Mouse (Mus musculus) embryonic facial prominence, embryonic 13.5 days (tissue): ENCODE results near the gene Ntm. TPM values are rescaled to one million over a fixed set of nuclear protein-coding genes. Genes with fewer than 3 reads are reported as not detected.
A peak's percentile ranks its signal among the peaks of the same experiment; 100 is the strongest.

Source experiments
- ATAC-seq: fragments of 200-750 bp; cut with Nextera tagmentation; 2 replicates; pipeline ENCODE4 v1.8.0; 2017; ENCODE audit warnings: low read depth; ENCODE audit not compliant: insufficient number of reproducible peaks, insufficient read depth, low FRiP score, low TSS enrichment
- H3K27ac ChIP-seq: fragments of 300-500 bp; sonication (generic); 2 replicates; pipeline ENCODE4 v1.5.1; 2015; ENCODE audit warnings: moderate library complexity, mild to moderate bottlenecking, inconsistent platforms
- H3K27me3 ChIP-seq: fragments of 300-500 bp; sonication (generic); 2 replicates; pipeline ENCODE4 v1.6.1; 2015; ENCODE audit warnings: mild to moderate bottlenecking, inconsistent platforms
- H3K36me3 ChIP-seq: fragments of 300-500 bp; sonication (generic); 2 replicates; pipeline ENCODE4 v1.6.1; 2015; ENCODE audit warnings: mild to moderate bottlenecking, inconsistent platforms
- H3K4me1 ChIP-seq: fragments of 300-500 bp; sonication (generic); 2 replicates; pipeline ENCODE4 v1.6.1; 2015; ENCODE audit warnings: inconsistent platforms
- H3K4me2 ChIP-seq: fragments of 300-500 bp; sonication (generic); 2 replicates; pipeline ENCODE4 v1.6.1; 2015; ENCODE audit warnings: moderate library complexity, mild to moderate bottlenecking, inconsistent platforms
- H3K4me3 ChIP-seq: fragments of 300-500 bp; sonication (generic); 2 replicates; pipeline ENCODE4 v1.5.1; 2015; ENCODE audit warnings: mild to moderate bottlenecking, inconsistent platforms
- H3K9ac ChIP-seq: fragments of 300-500 bp; sonication (generic); 2 replicates; pipeline ENCODE4 v1.6.1; 2015; ENCODE audit warnings: mild to moderate bottlenecking, inconsistent platforms
- H3K9me3 ChIP-seq: fragments of 300-500 bp; sonication (generic); 2 replicates; pipeline ENCODE4 v1.6.1; 2016; ENCODE audit warnings: inconsistent platforms
- WGBS: fragments of 180-500 bp; shearing (Covaris S2); methylation state at CpG from one replicate; pipeline ENCODE4 v1.1.7; 2015; ENCODE audit warnings: mixed read lengths; 5-methylcytosine and 5-hydroxymethylcytosine counted together
- polyA plus RNA-seq: library from polyadenylated mRNA; unstranded; fragments of >200 nt; fragmentation: Nextera tagmentation; extraction: Ambion mirVana; gene quantifications from 2 replicates; pipeline ENCODE4 v1.2.1, GENCODE M21; 2015

Ntm gene
- polyA plus RNA-seq, 1 experiment from 2014 or later = 16.1 TPM

DNA sequence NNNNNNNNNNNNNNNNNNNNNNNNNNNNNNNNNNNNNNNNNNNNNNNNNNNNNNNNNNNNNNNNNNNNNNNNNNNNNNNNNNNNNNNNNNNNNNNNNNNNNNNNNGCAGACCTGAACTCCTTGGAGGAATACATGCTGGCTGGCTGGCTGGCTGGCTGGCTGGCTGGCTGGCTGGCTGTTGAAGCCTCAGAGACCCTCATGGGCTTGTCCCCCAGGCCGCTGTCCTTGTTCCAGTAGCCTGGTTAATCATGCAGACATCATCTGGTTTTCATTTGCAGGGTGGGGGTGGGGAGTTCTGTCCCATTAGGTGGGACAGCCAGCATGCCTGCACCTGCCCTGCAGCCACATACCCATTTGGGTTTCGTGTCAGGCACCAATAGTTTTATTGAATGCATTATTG lies 129.2 kb downstream of the Ntm start:
- H3K36me3 ChIP-seq = no peaks in the 10 kb centered on the region
- peaks cover 4% of the 10 kb centered on the region for H3K27me3 ChIP-seq
- no peak overlapping the region for H3K9ac ChIP-seq
- no peak overlapping the region for H3K4me3 ChIP-seq
- H3K4me2 ChIP-seq = no peak overlapping the region
- H3K27ac ChIP-seq = no peak overlapping the region
- 15% methylated on average over 2 of the region's 2 CpGs for WGBS
- no peak for ATAC-seq
- peaks cover 9% of the 10 kb centered on the region for H3K4me1 ChIP-seq
- H3K9me3 ChIP-seq = no peaks in the 10 kb centered on the region

GRCm38 (mm10) chr9:29827240-29827660 lies 135.7 kb downstream of the Ntm start:
- no peaks in the 10 kb centered on the region for H3K36me3 ChIP-seq
- no peak overlapping the region for H3K27ac ChIP-seq
- H3K4me1 ChIP-seq = no peaks in the 10 kb centered on the region
- WGBS = 60% methylated on average over 5 of the region's 5 CpGs
- H3K9me3 ChIP-seq = no peaks in the 10 kb centered on the region
- H3K27me3 ChIP-seq = no peaks in the 10 kb centered on the region
- no peak overlapping the region for H3K4me3 ChIP-seq
- no peak overlapping the region for H3K9ac ChIP-seq
- no peak for ATAC-seq
- no peak overlapping the region for H3K4me2 ChIP-seq

DNA sequence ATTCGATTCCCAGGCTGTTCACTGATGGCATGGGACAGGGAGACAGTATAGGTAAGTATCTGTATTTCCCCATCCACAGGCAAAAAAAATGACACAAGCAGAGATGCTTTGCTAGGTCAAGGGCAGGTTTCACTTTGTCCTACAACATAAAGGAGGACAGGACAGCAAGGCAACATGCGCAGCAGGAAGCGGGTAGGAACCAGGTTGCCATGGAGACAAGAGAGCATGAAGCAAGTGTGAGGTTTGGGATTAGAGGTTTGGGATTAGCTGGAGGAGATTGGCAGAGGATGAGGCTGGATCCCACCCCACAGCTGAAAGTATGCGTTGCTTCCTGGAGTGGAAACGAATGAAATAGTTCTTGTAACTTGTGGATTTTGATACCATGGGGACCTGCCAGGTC lies 137.7 kb downstream of the Ntm start:
- H3K27me3 ChIP-seq = no peaks in the 10 kb centered on the region
- H3K9me3 ChIP-seq = no peaks in the 10 kb centered on the region
- no peaks in the 10 kb centered on the region for H3K4me1 ChIP-seq
- no peak overlapping the region for H3K4me2 ChIP-seq
- 86% methylated on average over 5 of the region's 5 CpGs for WGBS
- no peak overlapping the region for H3K9ac ChIP-seq
- H3K27ac ChIP-seq = no peak overlapping the region
- no peaks in the 10 kb centered on the region for H3K36me3 ChIP-seq
- no peak for ATAC-seq
- H3K4me3 ChIP-seq = no peak overlapping the region

GRCm38 (mm10) chr9:29823716-29824115 lies 139.2 kb downstream of the Ntm start:
- no peaks in the 10 kb centered on the region for H3K27me3 ChIP-seq
- no peaks in the 10 kb centered on the region for H3K36me3 ChIP-seq
- H3K27ac ChIP-seq = no peak overlapping the region
- no peaks in the 10 kb centered on the region for H3K4me1 ChIP-seq
- no peak overlapping the region for H3K4me2 ChIP-seq
- no peak overlapping the region for H3K9ac ChIP-seq
- no peaks in the 10 kb centered on the region for H3K9me3 ChIP-seq
- 71% methylated on average over 4 of the region's 4 CpGs for WGBS
- no peak for ATAC-seq
- H3K4me3 ChIP-seq = no peak overlapping the region

DNA sequence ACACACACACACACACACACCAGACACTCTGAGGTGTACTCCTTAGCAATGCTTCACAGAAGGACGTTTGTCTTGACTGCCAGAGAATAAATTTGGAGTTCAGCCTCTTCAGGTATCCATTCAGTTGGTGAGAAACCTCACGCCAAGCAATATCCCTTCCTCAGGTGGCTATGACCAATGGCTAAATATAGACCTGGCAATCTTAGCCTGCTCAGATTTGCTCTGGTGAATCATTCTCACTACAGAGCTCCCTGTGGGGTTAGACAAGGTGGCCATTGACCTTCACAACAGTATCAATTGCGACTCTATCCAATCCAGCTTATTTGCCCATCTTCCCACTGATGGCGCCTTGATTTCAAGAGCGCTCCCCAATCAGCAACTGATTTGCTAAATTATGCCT lies 150.3 kb downstream of the Ntm start:
- no peak overlapping the region for H3K4me3 ChIP-seq
- no peaks in the 10 kb centered on the region for H3K36me3 ChIP-seq
- H3K4me2 ChIP-seq = no peak overlapping the region
- no peaks in the 10 kb centered on the region for H3K4me1 ChIP-seq
- no peaks in the 10 kb centered on the region for H3K27me3 ChIP-seq
- WGBS = 82% methylated on average over 5 of the region's 5 CpGs
- H3K27ac ChIP-seq = no peak overlapping the region
- H3K9me3 ChIP-seq = no peaks in the 10 kb centered on the region
- H3K9ac ChIP-seq = no peak overlapping the region
- ATAC-seq = no peak

DNA sequence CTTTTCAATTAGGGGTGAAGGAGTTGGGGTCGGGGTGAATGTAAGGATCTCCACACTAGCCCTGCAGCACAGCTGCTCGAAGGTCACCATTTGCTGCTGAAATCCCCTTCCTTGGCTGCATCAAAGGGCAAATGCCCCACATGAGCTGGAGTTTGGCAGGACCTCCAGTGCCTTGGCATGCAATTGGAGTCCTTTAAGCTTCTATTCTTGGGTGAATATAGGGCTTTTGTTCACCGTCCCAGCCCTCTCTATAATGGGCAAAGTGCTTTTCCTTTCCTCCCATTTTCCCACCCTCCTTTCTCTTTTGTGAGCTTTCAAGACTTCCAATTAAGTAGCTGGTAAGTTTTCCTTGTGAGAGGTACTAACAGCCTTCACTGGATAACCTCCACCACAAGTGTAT lies 156.2 kb downstream of the Ntm start:
- peaks cover 4% of the 10 kb centered on the region; the same call in 1 of the 2 replicates for H3K27me3 ChIP-seq
- H3K9ac ChIP-seq = no peak overlapping the region
- H3K27ac ChIP-seq = no peak overlapping the region
- H3K4me2 ChIP-seq = no peak overlapping the region
- no peaks in the 10 kb centered on the region for H3K9me3 ChIP-seq
- WGBS = 44% methylated on average over 3 of the region's 3 CpGs
- H3K4me3 ChIP-seq = no peak overlapping the region
- peaks cover 16% of the 10 kb centered on the region for H3K4me1 ChIP-seq
- no peaks in the 10 kb centered on the region for H3K36me3 ChIP-seq
- no peak for ATAC-seq

DNA sequence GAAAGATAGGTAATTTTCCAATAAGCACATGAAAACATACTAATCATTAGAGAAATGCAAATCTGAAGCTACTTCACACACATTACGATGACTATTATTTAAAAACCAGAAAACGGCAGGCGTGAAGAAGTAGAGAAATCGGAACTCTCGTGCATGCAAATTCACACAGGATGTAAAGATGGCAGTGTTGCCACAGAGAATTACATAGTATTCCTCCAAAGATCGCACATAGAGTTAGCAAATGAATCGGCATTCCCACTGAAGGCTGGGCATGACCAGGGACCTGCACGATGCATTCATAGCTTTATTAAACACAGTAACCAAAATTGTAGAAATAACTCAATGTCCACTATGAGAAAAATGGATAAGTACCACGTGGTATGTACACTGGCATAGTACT lies 158.5 kb downstream of the Ntm start:
- 90% methylated on average over 9 of the region's 9 CpGs for WGBS
- peaks cover 16% of the 10 kb centered on the region for H3K4me1 ChIP-seq
- no peak overlapping the region for H3K9ac ChIP-seq
- H3K9me3 ChIP-seq = no peaks in the 10 kb centered on the region
- no peaks in the 10 kb centered on the region for H3K36me3 ChIP-seq
- no peak for ATAC-seq
- H3K27me3 ChIP-seq = peaks cover 4% of the 10 kb centered on the region; the same call in 1 of the 2 replicates
- H3K27ac ChIP-seq = no peak overlapping the region
- H3K4me2 ChIP-seq = no peak overlapping the region
- H3K4me3 ChIP-seq = no peak overlapping the region

GRCm38 (mm10) chr9:29803738-29804285 lies 159.1 kb downstream of the Ntm start:
- no peak for ATAC-seq
- no peak overlapping the region for H3K4me3 ChIP-seq
- H3K4me1 ChIP-seq = peaks cover 16% of the 10 kb centered on the region
- no peak overlapping the region for H3K4me2 ChIP-seq
- H3K27ac ChIP-seq = no peak overlapping the region
- peaks cover 4% of the 10 kb centered on the region; the same call in 1 of the 2 replicates for H3K27me3 ChIP-seq
- no peaks in the 10 kb centered on the region for H3K9me3 ChIP-seq
- H3K9ac ChIP-seq = no peak overlapping the region
- H3K36me3 ChIP-seq = no peaks in the 10 kb centered on the region
- 54% methylated on average over 4 of the region's 4 CpGs for WGBS

- no peak overlapping the region for H3K9ac ChIP-seq
- no peak overlapping the region for H3K4me3 ChIP-seq
- H3K9me3 ChIP-seq = no peaks in the 10 kb centered on the region
- H3K4me1 ChIP-seq = peaks cover 16% of the 10 kb centered on the region
- peaks cover 4% of the 10 kb centered on the region; the same call in 1 of the 2 replicates for H3K27me3 ChIP-seq
- ATAC-seq = no peak
- H3K4me2 ChIP-seq = peak overlapping the region; percentile 18; the same call in 1 of the 2 replicates
- H3K27ac ChIP-seq = no peak overlapping the region
- 31% methylated on average over 12 of the region's 12 CpGs for WGBS
- H3K36me3 ChIP-seq = no peaks in the 10 kb centered on the region
Observed at GRCm38 (mm10) chr9:29802990-29803737, 159.8 kb downstream of the Ntm start.

DNA sequence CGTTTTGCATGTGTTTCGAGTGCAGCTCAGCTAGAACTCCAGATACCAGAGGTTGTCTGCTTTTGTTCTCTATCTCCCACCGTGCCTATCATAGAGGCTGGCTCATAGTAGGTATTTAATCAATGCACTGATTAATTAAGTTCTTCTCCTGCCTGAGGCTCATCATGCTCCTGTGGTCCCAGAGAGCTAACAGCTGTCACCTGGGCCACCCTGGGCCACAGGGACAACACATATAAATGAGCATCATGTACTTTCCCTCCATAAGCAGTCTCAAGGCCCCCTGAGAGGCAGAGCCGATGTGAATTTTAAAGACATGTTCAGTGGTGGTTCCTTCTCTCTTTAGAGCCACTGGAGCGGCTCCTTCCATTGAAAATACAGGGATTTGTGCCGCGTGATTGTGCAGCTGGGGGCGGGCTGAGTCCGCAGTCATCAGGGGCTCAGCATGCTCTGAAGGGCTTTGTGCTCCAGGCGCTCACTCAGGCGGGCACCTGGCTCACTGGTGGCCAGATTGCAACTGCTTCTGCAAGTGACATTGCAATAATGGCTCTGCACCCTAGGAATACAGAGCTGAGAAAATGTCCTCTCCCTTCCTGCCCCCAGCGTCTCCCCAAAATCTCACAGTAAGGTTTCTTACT lies 160.8 kb downstream of the Ntm start:
- H3K27ac ChIP-seq = no peak overlapping the region
- peaks cover 4% of the 10 kb centered on the region; the same call in 1 of the 2 replicates for H3K27me3 ChIP-seq
- no peaks in the 10 kb centered on the region for H3K36me3 ChIP-seq
- H3K4me2 ChIP-seq = no peak overlapping the region
- H3K4me1 ChIP-seq = peaks cover 16% of the 10 kb centered on the region
- 26% methylated on average over 12 of the region's 12 CpGs for WGBS
- H3K4me3 ChIP-seq = no peak overlapping the region
- no peak overlapping the region for H3K9ac ChIP-seq
- no peaks in the 10 kb centered on the region for H3K9me3 ChIP-seq
- no peak for ATAC-seq

DNA sequence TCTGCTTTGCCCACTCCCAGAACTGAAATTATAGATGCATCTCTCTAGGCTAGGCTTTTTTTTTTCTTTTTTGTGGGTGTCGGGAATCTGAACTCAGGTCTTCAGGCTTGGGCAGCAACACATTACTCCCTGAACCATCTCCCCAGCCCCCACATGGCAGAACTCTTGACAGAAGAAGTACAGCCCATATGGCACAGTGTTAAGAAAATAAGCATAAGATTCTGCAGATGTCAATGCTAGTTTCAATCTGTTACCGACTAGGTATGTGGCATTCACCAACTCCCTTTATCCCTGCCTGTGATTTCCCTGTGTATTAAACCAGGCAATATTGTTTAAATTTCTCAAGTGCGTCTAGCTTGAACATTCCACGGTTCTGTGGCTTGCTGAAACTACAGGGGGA lies 166.7 kb downstream of the Ntm start:
- Histone ChIP-seq H3K36me3 (no peaks in the 10 kb centered on the region), H3K9ac (no peak overlapping the region), H3K27me3 (no peaks in the 10 kb centered on the region), H3K4me2 (no peak overlapping the region), H3K9me3 (no peaks in the 10 kb centered on the region), H3K4me3 (no peak overlapping the region), H3K4me1 (no peaks in the 10 kb centered on the region), H3K27ac (no peak overlapping the region)
- 64% methylated on average over 4 of the region's 4 CpGs for WGBS
- ATAC-seq = no peak
